Mouse (Mus musculus) C2C12 (cell line): ENCODE measurements around the gene Smad1.

Experiments
- CEBPB ChIP-seq: IDR thresholded peaks from one replicate; pipeline ENCODE4 v1.6.1; 2011; ENCODE audit warnings: low read depth, mild to moderate bottlenecking, control low read depth, moderate library complexity
- CTCF ChIP-seq: IDR thresholded peaks from one replicate; pipeline ENCODE4 v1.5.1; 2011; ENCODE audit not compliant: control insufficient read depth, insufficient read depth, insufficient read length
- FOSL1 ChIP-seq: IDR thresholded peaks from one replicate; pipeline ENCODE4 v1.8.0; 2011; ENCODE audit warnings: mild to moderate bottlenecking, low read length; ENCODE audit not compliant: poor library complexity, insufficient read depth, severe bottlenecking
- MAX ChIP-seq: IDR thresholded peaks from one replicate; pipeline ENCODE4 v1.6.1; 2011; ENCODE audit warnings: mild to moderate bottlenecking, control low read depth
- MYOD1 ChIP-seq: IDR thresholded peaks from one replicate; pipeline ENCODE4 v1.6.1; 2011; ENCODE audit warnings: low read depth; ENCODE audit not compliant: control insufficient read depth, insufficient read length
- MYOG ChIP-seq: IDR thresholded peaks from one replicate; pipeline ENCODE4 v1.6.1; 2011; ENCODE audit not compliant: control insufficient read depth, insufficient read length; ENCODE audit errors: extremely low read depth
- USF1 ChIP-seq: IDR thresholded peaks from one replicate; pipeline ENCODE4 v1.6.1; 2011; ENCODE audit warnings: low read depth, mild to moderate bottlenecking, control low read depth, moderate library complexity

DNA sequence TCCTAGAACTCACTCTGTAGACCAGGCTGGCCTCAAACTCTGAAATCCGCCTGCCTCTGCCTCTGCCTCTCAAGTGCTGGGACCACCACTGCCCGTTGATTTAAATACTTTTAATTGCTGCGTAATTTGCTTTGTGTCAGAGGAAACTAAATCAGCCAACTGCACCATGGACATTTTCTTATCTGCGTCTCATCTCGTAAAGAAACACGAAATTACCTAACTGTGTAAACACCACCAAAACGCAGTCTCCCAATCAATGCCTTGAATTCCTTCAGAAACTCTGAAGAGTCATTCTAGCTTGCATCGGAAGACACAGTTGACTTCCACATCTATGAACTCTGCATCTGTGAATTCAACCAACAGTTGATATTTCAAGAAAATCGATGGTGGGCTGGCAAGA, 22.7 kb downstream of the Smad1 start:
- TF ChIP-seq CTCF (no peak), CEBPB (no peak), MAX (no peak), USF1 (no peak), MYOG (no peak), MYOD1 (no peak), FOSL1 (no peak)
